Mouse (Mus musculus) embryonic stem cell, embryonic (primary cell): ENCODE data around the gene Irs1.

Source experiments
- CTCF ChIA-PET, 4 experiments: fragments of 300-600 bp in 2 of 4; fragments of 350-600 bp in 2 of 4; sonication (Branson Sonifier 250); formaldehyde crosslinking; loops; one replicate each; lab custom pipeline; 2022; ENCODE audit warnings: inconsistent platforms in 2 of 4; lab: Charles Lee
- POLR2A ChIA-PET, 4 experiments: fragments of 300-600 bp in 2 of 4; fragments of 350-600 bp in 2 of 4; sonication (Branson Sonifier 250); formaldehyde crosslinking; loops; one replicate each; lab custom pipeline; 2022; ENCODE audit warnings: antibody characterized with exemption in 4 of 4, inconsistent platforms in 1 of 4; lab: Charles Lee

The Irs1 gene

GRCm38 (mm10) chr1:82291930-82292712 lies 905 bp upstream of the Irs1 start:
- ChIA-PET CTCF (interaction anchor here in 1 of 4 experiments (0.6 kb wide), 1 partner anchor 421 kb away, joined by 3 read pairs; no protein-coding TSS in a partner anchor), POLR2A (no interaction called here)

- CTCF ChIA-PET, result no interaction called here
Measured at GRCm38 (mm10) chr1:82290723-82291150, 479 bp downstream of the Irs1 start.

GRCm38 (mm10) chr1:82289990-82290681 lies 1.1 kb downstream of the Irs1 start:
- ChIA-PET POLR2A (interaction anchor here in 3 of 4 experiments (0.5 to 2.1 kb wide), 5 partner anchors 7 to 981 kb away, joined by 3 to 9 read pairs (median 4); partner anchors contain the start of gene Rhbdd1 (in 2 of the 3)), CTCF (no interaction called here)

More at GRCm38 (mm10) chr1:82290723-82291150, 479 bp downstream of the Irs1 start:
- POLR2A ChIA-PET, result interaction anchor here in 3 of 4 experiments (0.6 to 2.1 kb wide), 11 partner anchors 8 to 748 kb away, joined by 3 to 9 read pairs (median 5); partner anchors contain the start of gene Rhbdd1 (in 3 of the 3)

- ChIA-PET CTCF (no interaction called here), POLR2A (interaction anchor here in 1 of 4 experiments (2.1 kb wide), 1 partner anchor 27 kb away, joined by 9 read pairs; the partner anchor contains the start of gene Rhbdd1)
Measured at GRCm38 (mm10) chr1:82289116-82289989, 1.9 kb downstream of the Irs1 start.

- POLR2A ChIA-PET, result no interaction called here
- CTCF ChIA-PET, result no interaction called here
Measured at GRCm38 (mm10) chr1:82288421-82288990, 2.7 kb downstream of the Irs1 start.

GRCm38 (mm10) chr1:82287776-82288325 lies 3.4 kb downstream of the Irs1 start:
- CTCF ChIA-PET, result no interaction called here

GRCm38 (mm10) chr1:82287052-82287775 lies 4.0 kb downstream of the Irs1 start:
- CTCF ChIA-PET, result no interaction called here
- POLR2A ChIA-PET, result interaction anchor here in 3 of 4 experiments (0.6 to 1.7 kb wide), 3 partner anchors 9 to 29 kb away, joined by 3 to 4 read pairs (median 3); partner anchors contain the start of gene Rhbdd1 (in 2 of the 3)

More at GRCm38 (mm10) chr1:82287776-82288325, 3.4 kb downstream of the Irs1 start:
- POLR2A ChIA-PET, result interaction anchor here in 2 of 4 experiments (1.1 to 1.7 kb wide), 2 partner anchors 28 to 29 kb away, joined by 3 to 4 read pairs; partner anchors contain the start of gene Rhbdd1 (in 2 of the 2)

GRCm38 (mm10) chr1:82286190-82287051 lies 4.8 kb downstream of the Irs1 start:
- CTCF ChIA-PET, result no interaction called here
- POLR2A ChIA-PET, result interaction anchor here in 3 of 4 experiments (0.6 to 1.7 kb wide), 4 partner anchors 8 to 101 kb away, joined by 3 to 4 read pairs (median 3); partner anchors contain the start of gene Rhbdd1 (in 2 of the 3)

- CTCF ChIA-PET, result no interaction called here
- POLR2A ChIA-PET, result interaction anchor here in 1 of 4 experiments (0.7 kb wide), 1 partner anchor 102 kb away, joined by 3 read pairs; no protein-coding TSS in a partner anchor
Measured at GRCm38 (mm10) chr1:82285461-82286189, 5.6 kb downstream of the Irs1 start.

- CTCF ChIA-PET, result interaction anchor here in 2 of 4 experiments (0.5 kb wide), 2 partner anchors 12 to 943 kb away, joined by 4 to 5 read pairs; no protein-coding TSS in a partner anchor
- POLR2A ChIA-PET, result interaction anchor here in 3 of 4 experiments (0.6 to 2.3 kb wide), 5 partner anchors 32 to 338 kb away, joined by 3 to 15 read pairs (median 5); partner anchors contain the start of gene Rhbdd1 (in 3 of the 3)
Measured at GRCm38 (mm10) chr1:82284403-82284802, 6.8 kb downstream of the Irs1 start.

- ChIA-PET CTCF (interaction anchor here in 2 of 4 experiments (0.5 to 0.6 kb wide), 3 partner anchors 13 to 944 kb away, joined by 3 to 5 read pairs (median 4); no protein-coding TSS in a partner anchor), POLR2A (interaction anchor here in 3 of 4 experiments (0.6 to 2.3 kb wide), 7 partner anchors 12 to 338 kb away, joined by 3 to 15 read pairs (median 6); partner anchors contain the start of gene Rhbdd1 (in 3 of the 3))
Measured at GRCm38 (mm10) chr1:82283901-82284301, 7.3 kb downstream of the Irs1 start.

- ChIA-PET POLR2A (interaction anchor here in 3 of 4 experiments (0.7 to 2.3 kb wide), 15 partner anchors 8 to 965 kb away, joined by 3 to 15 read pairs (median 3); partner anchors contain the start of genes Rhbdd1 (in 2 of the 3) and Irs1 (in 1 of the 3)), CTCF (interaction anchor here in 1 of 4 experiments (0.6 kb wide), 1 partner anchor 602 kb away, joined by 3 read pairs; no protein-coding TSS in a partner anchor)
Measured at GRCm38 (mm10) chr1:82282992-82283611, 8.1 kb downstream of the Irs1 start.

- ChIA-PET CTCF (no interaction called here), POLR2A (interaction anchor here in 2 of 4 experiments (1.0 to 2.2 kb wide), 5 partner anchors 8 to 37 kb away, joined by 3 to 7 read pairs (median 4); no protein-coding TSS in a partner anchor)
Measured at GRCm38 (mm10) chr1:82281823-82282222, 9.4 kb downstream of the Irs1 start.

GRCm38 (mm10) chr1:82279768-82280167 lies 11.4 kb downstream of the Irs1 start:
- ChIA-PET CTCF (no interaction called here), POLR2A (no interaction called here)
